Mouse (Mus musculus) spleen, adult 2 months (tissue): ENCODE results near the gene Tnfrsf1a.

Source experiments
- CTCF ChIP-seq: fragments of 200-500 bp; IDR thresholded peaks from 2 replicates; pipeline ENCODE4 v1.5.1; 2011; ENCODE audit warnings: mild to moderate bottlenecking, inconsistent platforms; ENCODE audit not compliant: insufficient read depth, insufficient read length, insufficient replicate concordance; ENCODE audit errors: extremely low read depth
- POLR2A ChIP-seq: fragments of 200-500 bp; IDR thresholded peaks from 2 replicates; pipeline ENCODE4 v1.6.1; 2011; ENCODE audit warnings: low read depth, low read length, inconsistent platforms

DNA sequence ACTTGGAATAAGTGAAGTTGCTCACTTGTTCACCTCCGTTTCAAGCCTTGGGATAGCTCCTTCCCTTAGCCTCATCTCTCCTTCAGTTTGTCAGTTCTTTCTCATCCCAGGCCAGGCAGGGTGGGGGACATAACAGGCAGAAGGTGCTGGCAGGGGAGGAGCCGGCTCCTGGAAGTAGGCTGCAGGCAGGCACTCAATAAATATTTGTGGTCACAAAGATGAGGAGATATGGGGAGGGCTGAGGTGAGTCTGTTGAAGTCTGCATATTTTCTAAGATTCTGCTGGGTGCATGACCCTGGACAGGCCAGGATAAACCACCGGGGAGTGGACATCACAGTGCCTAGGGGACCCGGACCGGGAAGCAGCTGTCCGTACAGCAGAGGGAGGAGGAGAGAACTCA lies 25.6 kb upstream of the Tnfrsf1a start:
- TF ChIP-seq POLR2A (no peak), CTCF (no peak)
